Mouse (Mus musculus) gastrocnemius, postnatal 36 days (tissue): ENCODE measurements at regions not wholly inside any gene's neighbourhood (a gene's known extent, or its start where the extent isn't known, plus 50 kb on each side); places are given as distances from the start of the nearest gene placed in this dataset.

ENCODE experiments used
- DNase-seq, 2 experiments: peaks; one replicate each; pipeline ENCODE4 v3.0.0; 2022
- intact Hi-C: fragments of 180-260 bp; cut with DNase I; formaldehyde crosslinking; loops from one replicate; pipeline ENCODE4 v1.15.1; 2025

- DNase-seq: no peak
- intact Hi-C loops: loop anchor here (10.0 kb wide), 2 partner anchors 235 to 625 kb away; no protein-coding TSS in a partner anchor
These were observed 183.7 kb upstream of the Prok2 start for GRCm38 (mm10) chr6:99909921-99910320.

- no peak for DNase-seq
- intact Hi-C loops: loop anchor here (10.0 kb wide), 2 partner anchors 235 to 625 kb away; no protein-coding TSS in a partner anchor
These were observed 183.3 kb upstream of the Prok2 start for GRCm38 (mm10) chr6:99909459-99909858.

DNA sequence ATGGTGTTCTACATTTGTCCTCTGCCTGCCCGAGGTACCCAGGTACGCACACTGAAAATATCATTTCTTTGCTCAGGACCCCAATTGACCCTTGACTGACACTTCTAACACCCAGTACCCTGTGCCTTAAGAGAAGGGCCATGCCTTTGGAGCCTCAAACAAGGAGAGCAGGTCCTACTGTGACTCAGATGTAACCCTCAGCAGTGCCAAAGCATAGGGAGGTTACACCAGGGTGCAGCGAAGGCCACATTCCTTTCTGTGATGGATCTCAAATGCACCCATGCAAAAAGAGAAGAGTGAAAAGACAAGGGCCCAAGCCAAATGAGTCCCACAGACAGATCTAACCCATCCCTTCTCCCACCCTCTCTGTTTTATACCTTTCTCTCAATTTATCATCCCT, 181.9 kb upstream of the Prok2 start:
- intact Hi-C loops: loop anchor here (10.0 kb wide), 2 partner anchors 237 to 627 kb away; no protein-coding TSS in a partner anchor
- DNase-seq: no peak

DNA sequence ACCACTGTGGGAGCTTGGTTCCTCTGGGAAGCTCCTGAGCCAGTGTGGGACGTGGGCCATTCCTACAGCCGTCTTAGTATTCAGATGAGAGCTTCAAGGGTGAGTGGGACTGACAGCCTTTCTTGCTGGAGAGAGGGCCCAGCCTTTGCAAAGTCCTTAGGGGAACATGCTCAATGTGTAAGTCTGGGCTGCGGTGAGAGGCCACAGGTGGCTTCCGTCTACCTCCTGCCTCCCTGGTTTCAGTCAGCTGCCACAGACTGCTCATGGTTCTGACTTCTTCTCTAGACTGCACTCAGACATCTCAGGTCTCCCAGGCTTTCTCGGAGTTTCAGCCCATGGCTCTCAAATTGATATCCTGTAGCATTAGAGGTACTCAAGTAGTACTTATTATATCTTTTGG, 179.0 kb upstream of the Prok2 start:
- intact Hi-C loops: loop anchor here (10.0 kb wide), 2 partner anchors 240 to 630 kb away; no protein-coding TSS in a partner anchor
- no peak for DNase-seq

DNA sequence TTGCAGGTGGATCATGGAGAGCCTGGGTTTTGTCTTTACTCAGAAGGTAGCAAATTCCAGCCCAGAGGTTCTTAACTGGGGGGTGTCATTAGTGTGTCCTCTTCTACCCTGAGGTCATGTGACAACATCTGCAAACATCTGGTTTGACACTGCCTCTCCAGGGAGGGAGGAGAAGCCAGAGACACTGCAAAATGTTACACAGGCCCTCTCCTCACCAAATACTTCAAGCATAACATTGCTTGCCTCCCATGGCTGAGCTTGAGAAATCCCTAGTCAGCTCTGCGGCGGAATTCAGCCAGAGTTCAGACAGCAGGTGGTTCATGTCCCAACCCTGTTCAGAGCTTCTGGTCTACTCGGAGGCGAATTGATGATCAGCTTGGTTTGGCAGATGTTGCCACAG, 178.4 kb upstream of the Prok2 start:
- no peak for DNase-seq
- intact Hi-C loops: loop anchor here (5.0 to 10.0 kb wide), 3 partner anchors 240 to 630 kb away; partner anchors contain the start of gene Rybp

GRCm38 (mm10) chr6:99904044-99904443, 177.9 kb upstream of the Prok2 start:
- DNase-seq: peak; percentile 44 to 57
- intact Hi-C loops: loop anchor here (5.0 to 10.0 kb wide), 3 partner anchors 241 to 631 kb away; partner anchors contain the start of gene Rybp

GRCm38 (mm10) chr6:99901564-99901963, 175.4 kb upstream of the Prok2 start:
- intact Hi-C loops: loop anchor here (5.0 to 10.0 kb wide), 3 partner anchors 243 to 633 kb away; partner anchors contain the start of gene Rybp
- no peak for DNase-seq

GRCm38 (mm10) chr6:99901146-99901545, 175.0 kb upstream of the Prok2 start:
- DNase-seq: no peak
- intact Hi-C loops: loop anchor here (5.0 to 10.0 kb wide), 3 partner anchors 244 to 634 kb away; partner anchors contain the start of gene Rybp

- DNase-seq: no peak
- intact Hi-C loops: loop anchor here (5.0 to 10.0 kb wide), 3 partner anchors 245 to 635 kb away; partner anchors contain the start of gene Rybp
These were observed 173.5 kb upstream of the Prok2 start for GRCm38 (mm10) chr6:99899704-99900103.

DNA sequence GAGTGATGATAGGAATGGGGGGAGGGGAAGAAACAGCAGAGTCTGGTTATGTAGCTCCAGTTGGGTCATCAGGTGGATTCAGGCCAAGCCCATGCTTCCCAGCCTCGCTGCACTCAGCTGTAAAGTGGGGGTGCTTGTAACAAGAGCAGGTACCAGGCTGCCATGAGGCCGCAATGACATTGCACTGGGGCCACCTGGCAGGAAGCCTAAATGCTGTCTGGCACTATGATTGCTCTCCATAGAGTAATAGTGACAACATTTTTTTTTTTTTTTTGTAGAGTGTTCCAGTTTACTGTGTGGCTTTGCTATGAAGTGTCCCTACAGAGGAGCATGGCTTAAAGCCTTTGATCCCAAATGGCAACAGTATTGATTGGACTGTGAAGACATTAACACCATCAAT, 171.9 kb upstream of the Prok2 start:
- intact Hi-C loops: no loop called here
- no peak for DNase-seq

- DNase-seq: no peak
- intact Hi-C loops: no loop called here
These were observed 169.4 kb upstream of the Prok2 start for GRCm38 (mm10) chr6:99895558-99895957.

GRCm38 (mm10) chr6:99893936-99894335, 167.7 kb upstream of the Prok2 start:
- no peak for DNase-seq
- intact Hi-C loops: no loop called here

- no peak for DNase-seq
- intact Hi-C loops: no loop called here
These were observed 166.0 kb upstream of the Prok2 start for GRCm38 (mm10) chr6:99892204-99892603.

DNA sequence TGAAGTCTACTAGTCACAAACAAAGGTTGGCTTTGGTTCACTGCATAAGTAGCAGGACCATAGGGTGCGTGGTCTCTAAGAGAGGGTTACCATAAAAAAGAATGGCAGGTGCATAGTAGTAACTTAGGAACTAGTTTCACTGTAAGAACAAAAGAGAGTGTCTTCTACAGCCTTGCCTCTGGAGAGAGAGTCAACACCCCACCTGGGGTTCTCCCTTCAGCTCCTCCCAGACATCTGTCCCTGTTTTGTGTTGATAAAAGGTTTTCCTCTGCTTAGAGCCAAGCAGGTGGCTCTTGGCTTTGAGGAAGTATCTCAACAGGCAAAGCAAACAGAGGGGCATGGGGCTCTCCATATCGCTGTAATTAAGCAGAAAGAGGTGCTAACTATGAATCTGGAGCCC, 165.6 kb upstream of the Prok2 start:
- intact Hi-C loops: no loop called here
- no peak for DNase-seq

DNA sequence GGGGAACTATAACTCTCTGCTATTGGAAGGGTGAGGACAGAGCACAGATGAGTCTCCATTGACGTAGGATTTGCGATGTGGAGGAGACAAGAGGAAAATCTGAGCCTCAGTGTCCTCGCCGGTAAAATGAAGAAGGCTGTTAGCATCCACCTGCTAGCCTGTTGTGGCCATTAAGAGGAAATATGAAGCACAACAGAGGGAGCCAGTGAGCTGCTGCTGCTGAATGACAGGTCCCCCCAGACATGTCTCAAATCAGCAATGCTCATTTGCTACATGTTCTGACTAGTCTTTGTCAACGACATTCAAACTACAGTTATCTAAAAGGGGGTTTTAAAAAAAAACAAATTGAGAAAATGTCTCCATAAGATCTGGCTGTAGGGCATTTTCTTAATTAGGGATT, 164.6 kb upstream of the Prok2 start:
- intact Hi-C loops: no loop called here
- no peak for DNase-seq

DNA sequence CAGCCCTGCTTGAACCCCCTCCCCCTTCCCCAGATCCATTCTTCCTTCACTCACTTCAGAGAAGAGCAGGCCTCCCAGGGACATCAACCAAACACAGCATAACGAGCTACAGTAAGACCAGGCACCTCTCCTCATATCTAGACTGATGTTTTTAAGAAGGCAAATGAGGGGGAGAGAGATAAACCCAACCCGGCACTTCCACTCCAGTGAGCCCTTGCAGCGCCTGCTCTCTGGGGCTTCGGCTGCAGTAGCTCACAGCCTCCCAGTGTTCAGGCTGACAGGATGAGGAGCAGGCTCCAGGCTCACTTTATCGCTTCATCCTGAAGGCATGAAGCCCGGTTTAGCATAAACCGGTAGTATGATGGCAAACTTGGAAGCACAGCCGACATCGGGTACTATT, 162.9 kb upstream of the Prok2 start:
- no peak for DNase-seq
- intact Hi-C loops: no loop called here

- no peak for DNase-seq
- intact Hi-C loops: no loop called here
These were observed 161.7 kb upstream of the Prok2 start for GRCm38 (mm10) chr6:99887904-99888303.

- intact Hi-C loops: no loop called here
- DNase-seq: no peak
These were observed 158.6 kb upstream of the Prok2 start for GRCm38 (mm10) chr6:99884755-99885154.

- no peak for DNase-seq
- intact Hi-C loops: no loop called here
These were observed 157.9 kb upstream of the Prok2 start for GRCm38 (mm10) chr6:99884054-99884453.

DNA sequence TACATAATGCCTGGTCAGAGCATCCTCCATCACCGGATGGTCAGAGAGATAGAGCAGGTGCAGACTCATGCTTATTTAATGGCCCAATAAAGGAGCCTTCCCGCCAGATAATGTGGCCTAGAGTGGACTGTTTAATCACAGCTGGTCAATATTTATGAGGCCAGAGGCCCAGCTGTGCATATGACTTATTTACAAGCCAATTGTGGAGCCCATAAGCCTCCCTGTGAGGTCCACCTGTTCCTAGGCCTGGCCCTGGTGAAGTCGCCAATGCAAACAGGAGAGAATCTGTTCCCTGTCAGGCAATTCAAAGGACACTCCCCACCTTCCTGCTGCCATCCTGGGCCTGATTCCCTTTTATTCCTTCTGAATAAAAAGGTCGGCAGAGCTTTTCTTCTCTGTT, 155.4 kb upstream of the Prok2 start:
- intact Hi-C loops: no loop called here

DNA sequence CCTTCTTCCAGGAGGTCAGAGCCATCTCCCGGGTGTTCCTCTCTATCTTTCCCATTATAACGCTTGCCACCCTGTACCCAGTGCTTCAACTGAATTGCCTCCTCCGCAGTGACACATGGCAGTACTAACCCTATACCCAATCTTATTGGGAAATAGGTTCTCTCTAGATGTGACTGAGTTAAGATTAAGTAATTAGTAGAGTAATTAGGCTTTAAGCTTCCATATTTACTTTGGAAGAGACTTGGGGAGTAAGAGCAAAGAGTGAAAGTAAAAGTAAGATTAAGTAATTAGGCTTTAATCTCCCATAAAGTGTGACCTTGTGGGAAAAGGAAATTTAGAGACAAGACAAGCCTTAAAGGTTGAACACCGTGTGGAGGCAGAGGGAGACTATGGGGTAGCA, 148.7 kb upstream of the Prok2 start:
- intact Hi-C loops: no loop called here
- DNase-seq: no peak

More for the DNA sequence above, 155.4 kb upstream of the Prok2 start:
- DNase-seq: no peak

DNA sequence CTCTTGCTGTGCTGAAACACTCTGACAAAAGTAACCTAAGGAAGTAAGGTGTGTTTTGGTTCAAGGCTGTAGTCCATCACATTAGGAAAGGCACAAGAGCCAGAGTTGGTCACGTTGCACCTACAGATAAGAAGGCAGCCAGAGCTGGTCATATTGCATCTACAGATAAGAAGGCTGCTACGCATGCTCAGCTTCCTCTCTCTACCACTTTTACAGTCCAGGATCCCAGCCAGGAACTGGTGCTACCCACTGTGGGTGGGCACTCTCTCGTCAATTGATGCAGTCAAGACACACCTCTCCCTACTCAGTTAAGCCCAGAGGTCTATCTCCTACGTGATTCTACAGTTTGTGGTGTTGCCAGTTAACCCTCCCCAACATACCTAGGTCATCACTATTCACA, 147.8 kb upstream of the Prok2 start:
- intact Hi-C loops: no loop called here
- DNase-seq: no peak

DNA sequence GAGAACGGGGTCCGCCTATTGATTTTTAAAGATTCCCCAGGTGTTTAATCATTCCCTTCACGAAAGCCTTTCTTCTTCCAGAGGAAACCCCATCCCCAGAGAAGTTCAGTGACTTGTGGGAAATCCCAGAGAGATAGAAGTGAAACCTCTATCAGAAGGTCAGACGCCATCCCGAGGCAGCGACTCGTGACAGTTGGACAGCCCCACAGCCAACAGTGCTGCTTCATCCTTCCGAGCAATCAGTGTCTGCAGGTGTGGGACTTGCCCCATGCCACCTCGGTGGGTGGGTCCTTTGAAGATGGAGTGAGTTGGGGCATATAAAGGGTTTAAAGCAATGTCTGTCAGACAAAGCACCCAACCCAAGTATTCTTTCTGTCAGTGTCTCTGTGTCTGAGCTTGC, 139.9 kb upstream of the Prok2 start:
- no peak for DNase-seq

More for the DNA sequence above, 139.9 kb upstream of the Prok2 start:
- intact Hi-C loops: no loop called here
